Mouse (Mus musculus) thymus, postnatal 25 days (tissue): ENCODE data around the gene Hist1h2bj.
A peak's percentile ranks its signal among the peaks of the same experiment; 100 is the strongest.

ENCODE experiments used
- DNase-seq: peaks from one replicate; pipeline ENCODE4 v3.0.0; 2022

Hist1h2bj gene

DNA sequence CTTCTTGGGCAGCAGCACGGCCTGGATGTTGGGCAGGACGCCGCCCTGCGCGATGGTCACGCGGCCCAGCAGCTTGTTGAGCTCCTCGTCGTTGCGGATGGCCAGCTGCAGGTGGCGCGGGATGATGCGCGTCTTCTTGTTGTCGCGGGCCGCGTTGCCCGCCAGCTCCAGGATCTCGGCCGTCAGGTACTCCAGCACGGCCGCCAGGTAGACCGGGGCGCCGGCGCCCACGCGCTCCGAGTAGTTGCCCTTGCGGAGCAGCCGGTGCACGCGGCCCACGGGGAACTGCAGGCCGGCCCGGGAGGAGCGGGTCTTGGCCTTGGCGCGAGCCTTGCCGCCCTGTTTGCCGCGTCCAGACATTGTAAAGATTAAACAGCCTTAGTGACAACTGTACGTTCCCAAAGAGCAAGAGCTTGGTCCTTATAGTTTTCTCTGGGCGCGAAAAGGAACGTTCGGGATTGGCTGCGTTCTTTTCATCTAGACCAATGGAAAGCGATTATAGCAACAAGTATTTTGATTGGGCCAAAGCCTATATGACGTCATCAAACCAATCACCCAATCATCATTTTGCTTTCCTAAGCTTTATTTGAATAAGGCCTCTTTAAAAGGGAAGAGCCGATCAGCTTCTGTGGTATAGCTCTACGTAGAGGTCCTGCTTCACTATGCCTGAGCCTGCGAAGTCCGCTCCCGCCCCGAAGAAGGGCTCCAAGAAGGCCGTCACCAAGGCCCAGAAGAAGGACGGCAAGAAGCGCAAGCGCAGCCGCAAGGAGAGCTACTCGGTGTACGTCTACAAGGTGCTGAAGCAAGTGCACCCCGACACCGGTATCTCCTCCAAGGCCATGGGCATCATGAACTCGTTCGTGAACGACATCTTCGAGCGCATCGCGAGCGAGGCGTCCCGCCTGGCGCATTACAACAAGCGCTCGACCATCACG lies at the start of gene Hist1h2bj, which contains the start of gene Hist1h2ag:
TSS of gene Hist1h2bj (plus strand) at position 647 of the 935 bp plus-strand sequence.
TSS of gene Hist1h2ag (minus strand) at position 377 of the 935 bp plus-strand sequence.
- peak; percentile 88 for DNase-seq

- DNase-seq: peak; percentile 57
These were observed 48.9 kb upstream of the Hist1h2bj start for GRCm38 (mm10) chr13:21993957-21994738.

GRCm38 (mm10) chr13:21994896-21995295 lies 48.1 kb upstream of the Hist1h2bj start:
- DNase-seq: no peak

- DNase-seq: peak; percentile 45
These were observed 47.6 kb upstream of the Hist1h2bj start for GRCm38 (mm10) chr13:21995331-21995914.

- DNase-seq: no peak
These were observed 46.7 kb upstream of the Hist1h2bj start for GRCm38 (mm10) chr13:21996101-21996839.

DNA sequence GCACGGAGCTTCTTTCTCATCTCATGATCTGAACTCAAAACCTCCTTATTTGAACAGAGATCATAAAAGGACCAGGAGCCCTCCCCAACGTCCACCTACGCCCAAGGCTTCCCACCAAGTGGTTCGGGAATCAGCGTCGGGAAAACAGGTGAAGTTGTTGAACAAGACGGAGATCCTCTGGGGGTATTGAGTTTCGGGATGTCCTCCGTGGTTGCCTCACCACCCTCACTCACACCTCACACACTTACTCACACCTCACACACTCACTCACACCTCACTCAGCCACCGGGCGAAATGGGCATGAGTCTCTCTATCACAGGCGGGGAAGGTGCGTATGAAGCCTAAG lies 46.2 kb upstream of the Hist1h2bj start:
- DNase-seq: no peak

DNA sequence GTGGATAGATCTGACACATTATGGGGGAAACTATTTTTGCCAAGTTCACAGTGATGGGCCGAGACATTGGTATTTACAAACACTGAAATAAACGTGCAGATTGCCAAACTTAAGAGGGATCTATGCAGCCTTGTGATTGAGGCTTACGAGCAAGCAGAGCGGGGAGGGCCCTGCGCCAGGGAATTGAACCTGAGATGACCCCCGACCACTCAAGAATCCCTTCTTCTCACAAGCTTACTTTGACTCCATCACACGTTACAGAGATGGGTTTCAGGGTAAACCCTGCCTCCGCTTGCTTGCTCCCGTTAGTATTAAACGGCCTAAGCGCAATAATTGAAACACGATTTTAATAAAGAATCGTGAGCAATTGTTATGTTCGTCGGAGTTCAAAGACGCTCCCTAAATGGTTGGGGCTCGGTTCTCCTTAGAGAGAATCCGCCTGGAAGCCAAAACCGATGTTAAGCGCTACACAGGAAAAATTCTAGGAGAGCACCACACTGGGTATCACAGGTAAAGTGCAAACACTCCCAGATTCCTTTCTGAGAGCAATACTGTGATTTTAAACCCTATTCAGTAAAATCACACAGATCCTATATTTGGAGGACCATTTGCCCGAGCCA lies 45.7 kb upstream of the Hist1h2bj start:
- no peak for DNase-seq

DNA sequence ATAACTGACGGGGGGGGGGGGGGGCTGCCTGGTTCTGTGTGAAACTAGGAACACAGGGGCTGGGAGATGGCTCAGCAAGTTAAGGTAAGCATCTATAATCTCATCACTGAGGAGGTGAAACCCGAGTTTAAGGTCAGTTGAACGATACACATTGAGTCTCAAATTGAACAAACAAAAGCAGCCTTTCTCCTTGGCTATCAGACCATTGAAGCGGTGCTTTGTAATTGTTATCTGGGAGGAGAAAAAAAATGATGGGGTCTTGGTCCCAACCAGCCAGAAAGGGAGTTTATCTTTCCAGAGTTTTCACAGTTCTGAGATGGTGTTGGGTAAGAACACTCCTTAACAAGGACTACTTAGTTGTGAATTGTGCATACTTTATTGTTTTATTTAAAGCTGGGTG lies 45.2 kb upstream of the Hist1h2bj start:
- DNase-seq: no peak

DNA sequence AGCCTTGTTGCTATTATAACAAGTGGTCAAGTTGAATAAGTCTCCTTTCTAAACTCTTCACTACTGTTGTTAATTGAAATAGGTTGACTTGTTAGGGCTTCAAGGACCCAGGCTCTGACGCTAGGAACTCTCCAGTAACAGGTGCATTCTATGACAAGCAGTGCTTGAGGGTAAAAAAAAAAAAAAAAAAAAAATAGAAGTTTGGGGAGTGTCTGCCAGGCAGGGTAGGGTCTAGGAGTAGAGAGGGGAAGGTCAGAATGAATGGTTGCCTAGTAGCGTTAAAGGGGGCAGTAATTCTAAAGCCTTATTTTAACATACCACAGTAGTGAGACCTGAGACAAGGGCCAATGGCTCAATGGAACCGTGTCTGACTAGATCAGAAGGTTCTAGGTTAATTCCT lies 44.6 kb upstream of the Hist1h2bj start:
- no peak for DNase-seq

DNA sequence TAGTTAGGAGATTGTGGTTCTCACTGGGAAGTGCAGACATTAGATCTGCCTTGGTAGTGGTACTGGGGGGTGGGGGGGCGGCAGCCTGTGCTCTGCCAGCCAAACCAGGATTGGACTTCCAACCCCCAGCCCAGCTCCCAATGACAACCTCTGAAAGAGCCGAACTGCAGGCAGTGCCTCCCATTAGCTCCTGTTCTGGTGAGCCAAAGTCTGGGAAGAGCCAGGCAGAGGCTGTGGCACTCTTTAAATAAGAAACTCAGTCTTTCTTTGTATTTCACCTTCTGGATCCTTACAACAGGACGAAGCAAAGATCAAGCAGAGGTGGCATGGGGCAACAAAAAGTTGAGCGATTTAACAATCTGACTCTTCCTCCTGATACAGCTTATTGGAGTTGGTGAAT lies 43.9 kb upstream of the Hist1h2bj start:
- no peak for DNase-seq

- DNase-seq: no peak
These were observed 41.7 kb upstream of the Hist1h2bj start for GRCm38 (mm10) chr13:22001346-22001745.

- DNase-seq: peak; percentile 34
These were observed 41.2 kb upstream of the Hist1h2bj start for GRCm38 (mm10) chr13:22001823-22002222.

- peak; percentile 68 for DNase-seq
These were observed 37.2 kb upstream of the Hist1h2bj start for GRCm38 (mm10) chr13:22005605-22006333.

GRCm38 (mm10) chr13:22006334-22007120 lies 36.5 kb upstream of the Hist1h2bj start:
- peak; percentile 75 for DNase-seq

DNA sequence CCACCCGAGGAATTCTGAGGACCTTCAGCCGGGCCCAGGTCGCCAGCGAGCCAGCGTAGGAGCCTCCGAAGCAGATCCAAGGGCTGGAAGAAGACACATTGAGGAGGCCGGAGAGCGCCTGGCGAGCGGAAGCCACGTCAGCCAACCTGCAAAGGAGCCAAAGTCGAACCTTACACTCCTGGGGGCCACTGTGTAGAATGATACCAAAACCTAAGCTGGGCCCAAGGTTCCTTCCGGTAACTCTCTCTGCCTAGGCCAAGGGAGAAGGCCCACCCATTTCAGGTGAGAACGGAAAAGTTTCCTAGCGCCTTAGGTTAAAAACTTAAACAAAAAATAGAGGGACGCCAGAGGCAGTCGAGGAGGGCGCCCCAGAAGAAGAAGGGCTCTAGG lies 35.9 kb upstream of the Hist1h2bj start:
- no peak for DNase-seq

GRCm38 (mm10) chr13:22007872-22008271 lies 35.1 kb upstream of the Hist1h2bj start:
- DNase-seq: no peak

- DNase-seq: no peak
These were observed 34.3 kb upstream of the Hist1h2bj start for GRCm38 (mm10) chr13:22008707-22009106.

- DNase-seq: no peak
These were observed 33.4 kb upstream of the Hist1h2bj start, which contains the start of gene Prss16 for GRCm38 (mm10) chr13:22009642-22010041. TSS of gene Prss16 (minus strand) at chr13:22009742.

DNA sequence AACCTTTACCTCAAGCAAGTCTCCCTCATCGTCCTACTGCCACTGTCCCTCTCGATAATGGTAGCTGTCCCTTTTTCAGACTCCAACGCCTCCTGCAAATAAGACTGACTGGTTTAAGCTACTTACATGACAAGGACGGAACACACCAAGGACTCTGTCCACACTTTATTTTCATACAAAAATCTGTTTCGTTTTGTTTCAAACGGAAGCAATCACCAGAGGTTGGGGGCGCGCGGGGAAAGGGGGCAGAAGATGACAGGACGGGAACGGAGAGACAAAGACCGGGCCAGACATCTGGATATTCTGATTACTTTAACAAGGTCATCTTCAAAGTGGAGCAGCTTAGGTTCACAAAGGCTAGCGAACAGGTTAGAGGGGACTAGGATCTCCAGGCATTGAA lies 29.3 kb upstream of the Hist1h2bj start:
- DNase-seq: no peak

DNA sequence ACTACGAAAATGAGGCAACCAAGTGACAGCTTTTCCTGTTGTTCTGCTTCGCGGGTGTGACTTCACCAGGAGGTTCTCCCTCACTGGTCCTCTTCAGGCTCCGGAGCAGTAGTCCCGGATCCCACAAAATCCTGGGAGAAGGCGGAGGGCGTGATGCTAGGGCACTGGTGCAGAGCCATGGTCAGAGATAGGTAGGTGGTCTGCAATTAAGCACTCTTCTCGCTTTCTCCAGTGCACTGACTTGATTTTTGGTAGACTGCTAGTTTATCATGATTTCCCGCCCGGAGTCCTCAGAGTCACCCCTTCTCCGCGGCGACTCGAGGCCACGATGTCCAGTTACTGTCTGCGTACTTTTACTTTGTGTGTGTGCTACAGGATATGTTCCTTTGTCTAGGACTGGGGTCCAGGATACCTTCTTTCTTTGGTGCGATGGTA lies 28.6 kb upstream of the Hist1h2bj start:
- DNase-seq: no peak
